Mouse (Mus musculus): ENCODE results near the gene Gja3. TPM values are rescaled to one million over a fixed set of nuclear protein-coding genes. Genes with fewer than 3 reads are reported as not detected.
A peak's percentile ranks its signal among the peaks of the same experiment; 100 is the strongest.

Gja3 gene
- 0.35 and 0.78 TPM in 2 replicates for polyA plus RNA-seq (2014; fragmentation: Nextera tagmentation; extraction: Ambion mirVana)

DNA sequence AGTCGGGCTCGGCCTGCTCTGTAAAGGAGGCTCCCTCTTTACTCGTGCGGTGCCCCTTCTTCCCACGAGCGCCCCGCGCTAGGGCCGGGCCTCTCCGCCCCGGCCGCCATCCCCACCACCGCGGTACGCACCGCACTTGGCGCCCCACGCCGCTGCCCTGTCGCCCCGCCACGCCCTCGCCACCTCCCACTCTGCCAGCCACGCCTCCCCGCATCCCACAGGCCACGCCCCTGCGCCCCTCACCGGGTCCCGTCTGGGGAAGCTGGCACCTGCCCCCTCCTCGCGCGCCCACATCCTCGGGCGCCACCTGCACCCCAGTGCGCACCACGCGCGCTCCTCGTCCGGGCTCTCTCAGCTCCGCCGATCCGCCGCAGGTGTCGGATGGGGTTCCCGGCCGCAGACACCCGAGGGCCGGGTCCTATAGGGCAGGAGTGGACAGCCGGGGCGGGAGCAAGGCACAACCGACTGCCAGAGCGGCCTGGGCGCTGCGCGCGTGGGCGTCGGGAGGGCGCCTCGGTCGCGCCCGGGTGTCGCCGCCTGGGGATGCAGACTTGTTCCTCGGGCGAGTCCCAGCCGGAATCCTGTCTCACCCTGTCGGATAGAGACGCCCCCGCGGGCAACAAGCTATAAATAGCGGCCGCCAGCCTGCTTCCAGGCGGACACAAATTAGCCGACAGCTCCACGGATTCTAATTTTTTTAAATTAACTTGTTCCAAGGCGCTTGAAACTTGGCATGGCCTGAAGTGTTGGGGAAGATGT is at the start of gene Gja3:
TSS of gene Gja3 (minus strand) at position 538 of the 759 bp plus-strand sequence.
- Histone ChIP-seq H3K9me3 (ENCODE audit: control insufficient read depth, low read depth, low read length) (no peaks in the 10 kb centered on the region), H3K4me1 (ENCODE audit: control insufficient read depth, insufficient read depth, low read length) (no peaks in the 10 kb centered on the region), H3K27me3 (ENCODE audit: control insufficient read depth, insufficient read depth, low read length) (peaks cover 28% of the 10 kb centered on the region), H3K4me3 (ENCODE audit: low read depth, low read length) (peak within 1 kb of the TSS; percentile 47), H3K4me2 (replicated peaks; ENCODE audit: low read depth, low read length) (peak within 1 kb of the TSS; percentile 95), H3K27ac (ENCODE audit: low read length) (no peak within 1 kb of the TSS), H3K36me3 (ENCODE audit: control insufficient read depth, insufficient read depth, low read length) (no peaks in the 10 kb centered on the region), H3K9ac (replicated peaks; ENCODE audit: low read depth, low read length) (no peak within 1 kb of the TSS)
- ATAC-seq (ENCODE audit: insufficient number of reproducible peaks, insufficient read depth, low FRiP score, low read depth), result peak; percentile 58; the same call in 1 of the 2 replicates
- 1% methylated on average over 66 of the region's 79 CpGs for WGBS

DNA sequence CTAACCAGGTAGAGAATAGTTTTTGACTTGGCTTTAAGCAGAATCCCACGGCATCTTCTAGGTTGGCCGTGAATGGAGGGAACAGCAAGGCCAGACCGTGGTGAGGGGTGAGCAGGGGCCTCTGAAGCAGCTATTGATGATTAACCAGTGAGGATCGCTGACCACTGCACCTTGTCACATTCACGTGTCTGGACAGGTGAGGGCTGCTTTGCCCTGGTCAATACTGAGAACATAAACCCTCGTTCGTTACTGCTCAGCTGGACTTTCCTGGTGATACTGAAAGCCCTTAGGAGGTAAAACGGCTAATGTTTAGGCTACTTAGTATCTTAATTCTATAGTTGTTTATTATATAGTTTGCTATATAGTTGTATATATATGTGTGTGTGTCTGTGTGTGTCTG is 49.2 kb upstream of the Gja3 start:
- Histone ChIP-seq H3K9ac (replicated peaks; ENCODE audit: low read depth, low read length) (no peak overlapping the region), H3K4me2 (replicated peaks; ENCODE audit: low read depth, low read length) (no peak overlapping the region), H3K27ac (ENCODE audit: low read length) (no peak overlapping the region), H3K4me1 (ENCODE audit: control insufficient read depth, insufficient read depth, low read length) (peaks cover 4% of the 10 kb centered on the region; the same call in 1 of the 2 replicates), H3K4me3 (ENCODE audit: low read depth, low read length) (no peak overlapping the region), H3K9me3 (ENCODE audit: control insufficient read depth, low read depth, low read length) (no peaks in the 10 kb centered on the region), H3K27me3 (ENCODE audit: control insufficient read depth, insufficient read depth, low read length) (peaks cover 32% of the 10 kb centered on the region), H3K36me3 (ENCODE audit: control insufficient read depth, insufficient read depth, low read length) (no peaks in the 10 kb centered on the region)
- WGBS, result 57% methylated on average over 8 of the region's 8 CpGs
- ATAC-seq (ENCODE audit: insufficient number of reproducible peaks, insufficient read depth, low FRiP score, low read depth), result no peak

DNA sequence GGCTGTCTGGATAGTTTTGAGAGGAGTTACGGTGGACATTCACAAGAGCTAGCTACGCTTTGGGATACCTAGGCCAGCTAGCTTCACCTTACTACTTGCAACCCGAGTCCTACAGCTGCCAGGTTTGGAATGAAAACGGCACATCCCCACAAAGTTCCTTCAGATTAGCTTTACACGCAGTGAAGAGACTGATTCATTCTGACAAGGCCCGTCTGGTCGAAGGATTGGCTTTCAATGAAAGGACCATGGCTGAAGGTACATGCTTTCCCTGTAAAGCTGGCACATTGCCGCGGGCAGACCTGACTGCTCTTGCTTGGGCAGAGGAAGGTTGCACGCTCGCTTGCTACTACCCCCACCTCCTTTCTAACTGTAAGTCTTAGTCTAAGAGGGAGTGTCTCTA is 47.8 kb upstream of the Gja3 start:
- ATAC-seq (ENCODE audit: insufficient number of reproducible peaks, insufficient read depth, low FRiP score, low read depth), result no peak
- WGBS, result 48% methylated on average over 11 of the region's 11 CpGs
- H3K4me2 ChIP-seq (replicated peaks; ENCODE audit: low read depth, low read length), result no peak overlapping the region

DNA sequence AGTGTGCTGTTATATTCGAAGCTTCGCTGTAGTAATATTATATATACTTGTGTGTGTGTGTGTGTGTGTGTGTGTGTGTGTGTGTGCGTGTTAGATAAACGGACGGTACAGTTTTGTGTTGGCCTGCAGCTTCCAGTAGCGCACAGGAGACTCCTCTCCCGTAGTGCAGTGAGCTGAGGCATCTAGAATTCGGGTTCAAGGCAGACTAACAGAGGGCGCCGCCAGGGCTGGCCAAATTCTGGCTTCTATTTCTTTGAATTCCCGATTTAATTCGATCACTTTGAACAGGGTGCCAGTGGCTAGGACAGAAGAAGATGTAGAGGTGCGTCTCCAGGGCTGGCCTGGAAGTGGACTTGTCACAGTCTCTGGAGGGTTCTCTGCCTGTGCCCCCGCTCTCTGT is 47.2 kb upstream of the Gja3 start:
- peak overlapping the region; percentile 43 for H3K4me3 ChIP-seq (ENCODE audit: low read depth, low read length)
- no peaks in the 10 kb centered on the region for H3K36me3 ChIP-seq (ENCODE audit: control insufficient read depth, insufficient read depth, low read length)
- peaks cover 4% of the 10 kb centered on the region; the same call in 1 of the 2 replicates for H3K4me1 ChIP-seq (ENCODE audit: control insufficient read depth, insufficient read depth, low read length)
- H3K27ac ChIP-seq (ENCODE audit: low read length), result no peak overlapping the region
- H3K9me3 ChIP-seq (ENCODE audit: control insufficient read depth, low read depth, low read length), result no peaks in the 10 kb centered on the region
- ATAC-seq (ENCODE audit: insufficient number of reproducible peaks, insufficient read depth, low FRiP score, low read depth), result no peak
- H3K4me2 ChIP-seq (replicated peaks; ENCODE audit: low read depth, low read length), result peak overlapping the region; percentile 99
- H3K27me3 ChIP-seq (ENCODE audit: control insufficient read depth, insufficient read depth, low read length), result peaks cover 33% of the 10 kb centered on the region
- 14% methylated on average over 14 of the region's 14 CpGs for WGBS
- H3K9ac ChIP-seq (replicated peaks; ENCODE audit: low read depth, low read length), result no peak overlapping the region

More for the DNA sequence above, 47.8 kb upstream of the Gja3 start:
- Histone ChIP-seq H3K4me1 (ENCODE audit: control insufficient read depth, insufficient read depth, low read length) (peaks cover 4% of the 10 kb centered on the region; the same call in 1 of the 2 replicates), H3K9ac (replicated peaks; ENCODE audit: low read depth, low read length) (no peak overlapping the region), H3K9me3 (ENCODE audit: control insufficient read depth, low read depth, low read length) (no peaks in the 10 kb centered on the region), H3K27me3 (ENCODE audit: control insufficient read depth, insufficient read depth, low read length) (peaks cover 33% of the 10 kb centered on the region), H3K4me3 (ENCODE audit: low read depth, low read length) (no peak overlapping the region), H3K27ac (ENCODE audit: low read length) (no peak overlapping the region), H3K36me3 (ENCODE audit: control insufficient read depth, insufficient read depth, low read length) (no peaks in the 10 kb centered on the region)

DNA sequence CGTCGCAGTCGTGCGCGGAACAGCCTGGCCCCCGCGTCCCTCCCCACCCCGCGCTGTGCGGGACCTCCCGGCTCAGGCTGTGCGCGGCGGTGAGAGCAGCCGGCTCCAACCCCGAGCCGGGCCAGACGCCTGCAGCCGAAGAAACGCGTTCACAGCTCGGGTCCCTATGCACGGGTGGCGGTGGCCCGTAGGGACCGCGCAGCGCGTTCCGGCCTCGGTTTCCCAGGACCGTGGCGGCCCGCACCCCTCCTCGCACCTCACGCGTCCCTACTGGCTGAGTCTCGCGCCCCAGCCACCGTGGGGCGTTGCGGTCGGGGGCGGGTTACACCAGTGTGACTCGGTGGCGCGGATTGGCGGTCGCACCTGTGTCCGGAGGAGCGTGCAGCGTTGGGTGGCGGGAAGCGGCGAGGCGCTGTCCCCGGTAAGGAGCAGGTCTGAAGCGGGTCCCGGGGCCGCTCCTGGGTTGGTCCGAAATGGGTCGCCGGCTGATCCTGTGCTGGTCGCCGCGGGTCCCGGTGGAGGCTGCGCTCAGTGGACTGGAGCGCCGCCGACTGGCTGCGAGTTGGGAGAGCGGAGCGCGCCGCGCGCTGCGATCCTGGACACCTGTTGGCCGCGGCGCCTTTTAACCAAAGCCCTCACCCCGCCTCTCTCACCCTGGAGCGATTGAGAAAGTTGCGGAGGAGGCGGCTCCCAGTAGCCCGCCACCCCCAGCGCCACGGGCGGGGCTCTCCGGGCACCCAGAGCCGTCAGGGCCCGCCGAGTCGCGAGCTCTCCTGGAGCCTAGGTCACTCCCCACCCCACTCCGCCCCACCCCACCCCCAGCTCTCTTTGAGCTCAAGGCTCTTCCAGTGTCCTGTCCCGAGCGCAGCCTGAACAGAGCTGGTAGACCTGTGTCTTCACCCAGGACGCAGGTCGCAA is 46.5 kb upstream of the Gja3 start, which contains the start of gene Gjb2:
TSS of gene Gjb2 (minus strand) at position 597 of the 918 bp plus-strand sequence.
- H3K27ac ChIP-seq (ENCODE audit: low read length), result no peak within 1 kb of the TSS
- peak within 1 kb of the TSS; percentile 99 for H3K4me2 ChIP-seq (replicated peaks; ENCODE audit: low read depth, low read length)
- no peaks in the 10 kb centered on the region for H3K36me3 ChIP-seq (ENCODE audit: control insufficient read depth, insufficient read depth, low read length)
- WGBS, result under 1% methylated on average over 101 of the region's 101 CpGs
- peaks cover 4% of the 10 kb centered on the region; the same call in 1 of the 2 replicates for H3K4me1 ChIP-seq (ENCODE audit: control insufficient read depth, insufficient read depth, low read length)
- 0 out of 2 replicates have a peak within 1 kb of the TSS, but pooled peaks have one; percentile 6 for H3K9ac ChIP-seq (replicated peaks; ENCODE audit: low read depth, low read length)
- peak; percentile 50 for ATAC-seq (ENCODE audit: insufficient number of reproducible peaks, insufficient read depth, low FRiP score, low read depth)
- H3K4me3 ChIP-seq (ENCODE audit: low read depth, low read length), result peak within 1 kb of the TSS; percentile 43
- H3K27me3 ChIP-seq (ENCODE audit: control insufficient read depth, insufficient read depth, low read length), result peaks cover 33% of the 10 kb centered on the region
- no peaks in the 10 kb centered on the region for H3K9me3 ChIP-seq (ENCODE audit: control insufficient read depth, low read depth, low read length)

DNA sequence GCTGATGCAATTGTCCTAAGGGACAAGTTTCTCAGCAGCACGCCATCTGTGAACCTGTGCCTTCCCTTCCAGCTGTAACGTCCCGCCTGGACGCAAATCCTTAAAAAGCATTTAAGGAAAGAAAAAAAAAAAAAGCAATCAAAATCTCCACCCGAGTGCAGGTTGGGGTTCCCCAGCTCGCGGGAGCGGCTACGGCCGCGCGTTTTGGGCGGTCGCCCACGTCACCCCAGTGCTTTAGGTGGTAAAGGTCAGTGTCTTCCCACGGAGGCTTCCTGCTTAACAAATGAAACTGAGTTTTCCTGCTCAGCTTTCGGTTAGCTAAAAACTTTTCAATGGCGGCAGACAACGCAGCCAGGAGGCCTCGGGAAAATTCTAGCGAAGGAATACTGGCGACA is 45.8 kb upstream of the Gja3 start:
- WGBS, result 5% methylated on average over 22 of the region's 22 CpGs
- no peaks in the 10 kb centered on the region for H3K36me3 ChIP-seq (ENCODE audit: control insufficient read depth, insufficient read depth, low read length)
- peaks cover 4% of the 10 kb centered on the region; the same call in 1 of the 2 replicates for H3K4me1 ChIP-seq (ENCODE audit: control insufficient read depth, insufficient read depth, low read length)
- no peaks in the 10 kb centered on the region for H3K9me3 ChIP-seq (ENCODE audit: control insufficient read depth, low read depth, low read length)
- H3K27me3 ChIP-seq (ENCODE audit: control insufficient read depth, insufficient read depth, low read length), result peaks cover 33% of the 10 kb centered on the region
- peak overlapping the region; percentile 99 for H3K4me2 ChIP-seq (replicated peaks; ENCODE audit: low read depth, low read length)
- H3K9ac ChIP-seq (replicated peaks; ENCODE audit: low read depth, low read length), result 0 out of 2 replicates have a peak overlapping the region, but pooled peaks have one; percentile 6
- H3K4me3 ChIP-seq (ENCODE audit: low read depth, low read length), result peak overlapping the region; percentile 43
- H3K27ac ChIP-seq (ENCODE audit: low read length), result no peak overlapping the region
- no peak for ATAC-seq (ENCODE audit: insufficient number of reproducible peaks, insufficient read depth, low FRiP score, low read depth)

DNA sequence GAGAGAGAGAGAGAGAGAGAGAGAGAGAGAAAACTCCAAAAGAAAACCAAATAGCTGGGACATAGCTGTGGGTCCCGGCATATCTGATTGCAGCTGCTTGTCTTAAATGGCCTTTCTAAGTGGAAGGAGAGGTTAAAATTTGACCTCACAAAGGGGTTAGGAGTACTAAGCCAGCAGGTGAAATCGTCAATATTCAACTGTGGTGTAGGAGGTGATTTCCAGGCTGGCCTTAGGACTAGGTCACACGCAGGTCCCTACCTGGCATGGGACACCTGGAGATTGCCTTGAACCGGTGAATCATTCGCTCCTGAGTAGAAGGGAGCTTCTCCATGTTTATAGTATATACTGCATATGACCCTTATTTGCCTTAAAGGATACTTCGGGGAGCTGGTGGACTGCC is 45.2 kb upstream of the Gja3 start:
- H3K27me3 ChIP-seq (ENCODE audit: control insufficient read depth, insufficient read depth, low read length), result peaks cover 33% of the 10 kb centered on the region
- no peak overlapping the region for H3K9ac ChIP-seq (replicated peaks; ENCODE audit: low read depth, low read length)
- H3K27ac ChIP-seq (ENCODE audit: low read length), result no peak overlapping the region
- ATAC-seq (ENCODE audit: insufficient number of reproducible peaks, insufficient read depth, low FRiP score, low read depth), result no peak
- H3K4me3 ChIP-seq (ENCODE audit: low read depth, low read length), result 0 out of 2 replicates have a peak overlapping the region, but pooled peaks have one; percentile 43
- no peaks in the 10 kb centered on the region for H3K9me3 ChIP-seq (ENCODE audit: control insufficient read depth, low read depth, low read length)
- 54% methylated on average over 6 of the region's 6 CpGs for WGBS
- H3K36me3 ChIP-seq (ENCODE audit: control insufficient read depth, insufficient read depth, low read length), result no peaks in the 10 kb centered on the region
- no peak overlapping the region for H3K4me2 ChIP-seq (replicated peaks; ENCODE audit: low read depth, low read length)
- H3K4me1 ChIP-seq (ENCODE audit: control insufficient read depth, insufficient read depth, low read length), result peaks cover 4% of the 10 kb centered on the region; the same call in 1 of the 2 replicates

DNA sequence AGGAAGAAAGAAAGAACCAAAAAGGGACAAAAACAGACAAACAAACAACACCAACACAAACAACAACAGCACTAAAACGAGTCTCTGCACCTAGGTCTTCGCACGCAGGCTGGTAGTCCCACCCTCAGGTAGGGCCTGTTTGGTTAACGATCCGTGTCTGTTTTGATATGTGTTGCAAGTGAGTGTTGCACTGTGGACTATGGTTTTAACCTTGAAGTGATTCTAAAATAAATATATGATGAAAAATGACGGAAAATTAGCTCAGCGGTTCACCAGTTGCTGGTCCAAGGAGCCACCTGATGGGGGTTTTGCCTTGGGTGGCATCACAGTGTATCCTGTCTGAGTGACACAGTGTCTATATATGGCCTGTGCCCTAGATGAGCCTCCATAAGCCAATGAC is 43.7 kb upstream of the Gja3 start:
- ATAC-seq (ENCODE audit: insufficient number of reproducible peaks, insufficient read depth, low FRiP score, low read depth), result no peak
- no peaks in the 10 kb centered on the region for H3K9me3 ChIP-seq (ENCODE audit: control insufficient read depth, low read depth, low read length)
- H3K36me3 ChIP-seq (ENCODE audit: control insufficient read depth, insufficient read depth, low read length), result no peaks in the 10 kb centered on the region
- H3K4me2 ChIP-seq (replicated peaks; ENCODE audit: low read depth, low read length), result no peak overlapping the region
- WGBS, result 70% methylated on average over 7 of the region's 7 CpGs
- H3K27ac ChIP-seq (ENCODE audit: low read length), result no peak overlapping the region
- H3K27me3 ChIP-seq (ENCODE audit: control insufficient read depth, insufficient read depth, low read length), result peaks cover 26% of the 10 kb centered on the region
- no peak overlapping the region for H3K4me3 ChIP-seq (ENCODE audit: low read depth, low read length)
- H3K4me1 ChIP-seq (ENCODE audit: control insufficient read depth, insufficient read depth, low read length), result peaks cover 4% of the 10 kb centered on the region; the same call in 1 of the 2 replicates
- H3K9ac ChIP-seq (replicated peaks; ENCODE audit: low read depth, low read length), result no peak overlapping the region
